Mouse (Mus musculus): ENCODE data around the gene Msx3.

The Msx3 gene

GRCm38 (mm10) chr7:140057413-140058407 lies 8.8 kb upstream of the Msx3 start:
- DNase-seq = no peak

GRCm38 (mm10) chr7:140054124-140054523 lies 5.2 kb upstream of the Msx3 start:
- no peak for DNase-seq

- no peak for DNase-seq
These were observed 313 bp upstream of the Msx3 start for GRCm38 (mm10) chr7:140049115-140049689.

DNA sequence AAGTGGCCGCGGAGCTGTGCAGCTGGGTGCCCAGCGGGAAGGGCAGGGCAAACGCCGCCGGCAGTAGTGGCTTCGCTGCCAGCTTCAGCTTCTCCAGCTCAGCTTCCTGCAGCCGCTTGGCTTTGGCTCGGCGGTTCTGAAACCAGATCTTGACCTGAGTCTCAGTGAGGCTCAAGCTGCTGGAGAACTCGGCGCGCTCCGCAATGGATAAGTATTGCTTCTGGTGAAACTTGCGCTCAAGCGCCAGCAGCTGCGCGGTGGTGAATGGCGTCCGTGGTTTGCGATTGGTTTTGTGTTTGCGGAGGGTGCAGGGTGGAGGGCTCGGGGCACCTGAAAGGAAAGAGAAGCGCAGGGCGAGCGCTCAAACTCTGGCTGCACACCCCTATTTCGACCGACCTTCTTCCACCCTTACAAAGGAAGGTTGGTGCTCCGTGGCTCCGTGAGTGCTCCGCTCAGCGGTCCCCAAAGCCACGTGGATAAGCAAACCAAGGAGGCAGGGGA lies 1.0 kb downstream of the Msx3 start:
- DNase-seq = no peak

DNA sequence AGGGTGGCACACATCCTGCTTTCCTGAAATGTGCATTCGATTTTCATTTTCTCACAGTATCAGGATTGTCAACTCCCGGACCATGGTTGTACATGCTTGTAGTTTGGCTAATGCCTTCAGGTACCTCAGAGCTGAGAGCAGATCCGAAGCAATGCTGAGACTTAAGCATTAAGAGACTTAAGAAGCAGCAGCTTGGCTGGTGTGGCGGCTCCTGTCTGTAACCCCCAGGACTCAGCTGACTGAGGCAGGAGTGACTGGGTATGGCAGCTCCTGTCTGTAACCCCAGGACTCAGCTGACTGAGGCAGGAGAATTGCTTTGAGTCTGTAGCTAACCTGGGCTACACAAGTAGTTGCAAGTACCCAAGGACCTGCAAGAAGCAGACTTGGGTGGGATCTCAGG lies 3.3 kb downstream of the Msx3 start:
- DNase-seq = no peak

GRCm38 (mm10) chr7:140042728-140043127 lies 6.2 kb downstream of the Msx3 start:
- no peak for DNase-seq

GRCm38 (mm10) chr7:140037171-140037555 lies 11.7 kb downstream of the Msx3 start:
- DNase-seq = no peak

- peak; percentile 92 for DNase-seq
These were observed 12.4 kb downstream of the Msx3 start, which contains the start of the genes Zfp511 and Tubgcp2 for GRCm38 (mm10) chr7:140036281-140037170. Gene Zfp511 (plus strand): TSS chr7:140036391. Gene Tubgcp2 (minus strand): TSS chr7:140036669.

- no peak for DNase-seq
These were observed 13.4 kb downstream of the Msx3 start for GRCm38 (mm10) chr7:140035456-140035855.

DNA sequence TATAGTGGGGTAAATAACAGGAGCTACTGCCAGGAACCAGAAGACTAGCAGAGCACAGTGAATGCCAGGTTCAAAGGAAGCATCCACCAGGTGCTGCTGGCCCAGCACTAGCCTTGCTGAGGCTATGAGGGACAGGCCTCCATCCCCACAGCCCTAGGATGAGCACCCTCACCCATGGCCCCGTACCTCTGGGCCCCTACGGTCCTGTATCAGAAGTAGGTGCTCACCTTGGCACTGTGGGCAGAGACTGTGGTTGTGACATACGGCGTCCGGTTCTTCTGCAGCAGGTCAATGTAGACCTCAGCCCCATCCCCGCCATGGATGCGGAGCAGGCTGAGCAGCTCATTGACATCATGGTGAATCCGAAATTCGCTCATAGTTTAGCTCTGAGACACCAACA lies 15.5 kb downstream of the Msx3 start:
- DNase-seq = no peak

DNA sequence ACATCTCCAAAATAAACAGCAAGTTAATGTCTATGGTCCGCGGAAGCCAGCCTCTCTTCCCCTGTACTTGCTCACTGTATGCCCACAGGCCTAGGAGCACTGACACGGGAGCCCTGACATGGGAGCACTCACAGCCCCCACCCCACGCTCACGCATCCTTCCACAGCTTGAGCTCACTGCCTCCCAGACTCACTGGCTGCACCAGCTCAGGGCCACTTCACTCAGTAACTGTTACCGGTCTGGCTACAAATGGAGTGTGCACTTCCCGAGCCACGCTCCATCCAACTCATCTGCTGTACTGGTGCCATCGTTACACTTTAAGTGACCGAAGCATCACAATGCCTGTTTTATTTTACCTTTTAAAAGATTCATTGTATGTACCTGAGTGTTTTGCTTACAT lies 16.5 kb downstream of the Msx3 start:
- DNase-seq = no peak

DNA sequence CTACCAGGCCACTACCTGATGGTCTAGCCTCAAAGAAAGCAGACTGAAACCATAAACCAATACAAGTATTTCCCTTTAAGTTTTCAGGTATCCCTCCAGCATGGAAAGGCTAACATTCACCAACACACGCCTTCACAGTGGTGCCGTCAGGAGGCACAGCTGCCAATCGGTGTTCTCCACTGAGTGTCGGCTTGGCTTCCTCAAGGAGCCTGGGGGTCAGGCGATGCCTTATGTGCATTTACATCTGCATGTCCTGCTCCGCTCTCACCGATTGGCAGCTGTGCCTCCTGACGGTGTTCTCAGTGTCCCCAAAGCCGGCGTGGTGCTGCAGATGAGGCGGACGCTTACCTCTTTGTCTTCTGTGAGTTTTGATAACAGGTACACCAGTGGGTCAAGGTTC lies 17.1 kb downstream of the Msx3 start:
- no peak for DNase-seq

DNA sequence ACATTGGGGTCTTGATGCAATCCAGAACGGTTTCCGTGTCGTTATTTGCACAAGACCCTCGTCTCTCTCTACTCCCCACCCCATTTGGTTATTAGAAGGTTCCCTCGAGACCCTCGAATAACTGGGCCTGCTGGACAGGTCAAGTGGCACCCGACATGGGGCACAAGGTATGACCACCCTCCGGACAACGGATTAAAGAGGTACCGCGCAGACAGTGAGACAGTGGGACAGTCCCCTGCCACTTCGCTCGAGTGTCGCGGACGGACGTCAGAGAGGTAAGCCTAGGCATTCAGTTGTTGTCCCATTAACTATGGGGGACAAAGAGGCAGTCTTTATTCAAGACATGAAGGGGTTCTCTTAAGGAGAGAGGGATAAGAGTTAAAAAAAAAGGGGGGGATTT lies 37.6 kb downstream of the Msx3 start:
- DNase-seq = no peak

- DNase-seq = no peak
These were observed 41.1 kb downstream of the Msx3 start for GRCm38 (mm10) chr7:140007781-140008180.

DNA sequence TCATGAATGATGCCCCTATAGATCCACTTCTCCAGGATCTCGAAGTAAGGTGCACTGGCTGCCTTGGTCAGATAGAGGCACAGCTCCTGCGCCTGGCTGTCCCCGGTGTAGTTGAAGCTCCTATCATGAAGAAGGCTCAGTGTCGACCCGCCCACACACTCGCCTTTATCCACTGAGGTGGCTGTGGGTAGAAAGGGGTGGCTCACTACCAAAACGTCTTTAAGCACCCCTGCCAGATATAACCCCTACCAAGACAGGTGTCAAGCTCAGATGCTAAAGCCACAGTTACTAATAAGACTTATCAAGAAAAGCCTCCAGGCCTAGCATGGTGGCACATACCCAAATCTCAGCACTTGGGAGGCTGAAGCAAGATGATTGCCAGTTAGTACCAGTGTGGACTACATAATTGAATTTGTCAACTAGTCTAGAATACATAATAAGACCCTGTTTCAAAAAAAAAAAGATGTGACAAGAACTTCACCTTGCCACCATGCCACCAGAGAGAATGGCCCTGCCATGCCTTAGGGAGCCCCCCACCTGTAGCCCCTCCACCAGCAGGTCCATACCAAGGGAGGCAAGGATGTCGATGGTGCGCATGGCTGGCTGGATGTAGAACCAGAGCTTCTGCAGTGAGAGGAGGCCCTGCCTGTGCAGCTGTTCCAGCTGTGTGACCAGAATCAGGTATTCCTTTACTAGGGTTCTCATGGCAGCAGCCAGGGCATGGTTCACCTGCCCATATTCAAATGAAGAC lies 41.9 kb downstream of the Msx3 start:
- no peak for DNase-seq

GRCm38 (mm10) chr7:140004666-140005065 lies 44.2 kb downstream of the Msx3 start:
- DNase-seq = no peak

DNA sequence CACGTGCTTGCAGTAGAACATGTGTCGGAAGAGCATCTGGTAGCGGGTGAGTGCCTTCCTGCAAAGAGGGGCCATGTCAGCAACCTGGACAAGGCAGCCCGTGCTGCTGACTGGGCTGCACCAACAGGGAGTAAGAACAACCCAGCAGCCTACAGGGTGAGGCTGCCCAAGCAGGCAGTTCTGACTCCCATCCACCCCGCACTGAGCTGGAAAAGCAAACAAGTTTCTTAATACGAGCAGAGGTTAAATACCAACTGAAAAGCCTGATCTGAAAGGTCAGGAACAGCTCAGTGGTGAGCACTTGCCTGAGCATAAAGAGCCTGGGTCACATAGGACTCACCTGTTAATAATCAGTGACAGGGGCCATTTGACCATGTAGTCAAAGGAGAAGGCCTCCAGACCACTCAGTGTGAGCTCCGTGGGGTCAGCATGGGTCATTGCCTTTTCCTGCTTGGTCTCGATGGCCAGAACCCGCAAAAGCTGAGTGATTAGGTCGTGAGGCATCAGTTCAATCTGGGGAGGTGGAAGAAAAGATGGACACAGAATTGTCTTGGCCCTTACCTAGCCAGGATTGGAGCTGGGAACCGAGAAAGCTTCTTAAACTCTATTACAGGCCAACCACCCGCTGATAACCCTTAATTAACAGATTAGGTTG lies 47.7 kb downstream of the Msx3 start:
- no peak for DNase-seq

DNA sequence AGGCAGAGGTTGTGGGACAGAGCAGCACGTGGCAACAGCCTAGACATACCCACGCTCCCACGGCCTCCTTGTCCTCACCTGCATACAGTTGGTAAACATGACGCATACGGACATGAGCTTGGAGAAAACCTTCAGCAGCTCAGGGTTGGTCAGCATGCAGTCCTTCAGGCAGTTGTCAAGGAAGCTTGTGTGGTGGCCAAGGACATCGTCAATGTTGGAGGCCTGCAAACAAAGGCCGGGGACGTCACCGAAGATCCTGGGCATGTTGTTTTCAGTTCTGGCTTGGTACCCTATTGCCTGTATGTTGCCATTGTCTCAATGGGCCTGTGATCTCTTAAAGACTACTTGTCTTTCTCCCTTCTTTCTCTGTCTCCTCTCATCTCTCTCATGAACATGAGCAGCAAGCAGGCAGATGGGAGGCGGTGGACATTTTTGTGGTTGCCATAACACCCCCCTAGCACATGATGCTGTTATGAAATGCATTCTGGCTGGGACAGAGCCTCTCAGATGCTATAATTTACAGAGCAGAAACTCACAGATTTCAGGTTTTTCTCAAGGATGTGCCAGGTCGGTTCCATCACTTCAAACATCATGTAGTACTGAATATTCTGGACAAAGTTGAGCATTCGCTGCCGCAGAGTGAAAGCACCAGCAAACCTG lies 50.1 kb downstream of the Msx3 start:
- no peak for DNase-seq

Data from cerebellum, adult 11 months (tissue).